19 mouse cellular contexts compared by ENCODE assay signal in genomic region chr13:78783591-78784240, GRCm38 (mm10).
DNase-seq lines count a peak whose midpoint lies in the region; ATAC-seq lines count a peak whose summit lies in the region.
"Had no signal": no experiment of that assay in that cellular context is flagged by ENCODE, and none has a peak within 500 bp of the region (broad histone marks: within the 10 kb centered on the region; RNA-seq: fewer than 3 reads in every experiment).

No protein-coding gene starts in this region.

- ATAC-seq in kidney, embryonic 15.5 days (replicated peaks; ENCODE audit: low FRiP score), result peak; percentile 66; the same call in 1 of the 2 replicates
- peak; percentile 49; the same call in 1 of the 2 replicates for ATAC-seq in lung, embryonic 15.5 days (ENCODE audit: borderline replicate concordance, extremely low read depth, low FRiP score, low TSS enrichment)
- ATAC-seq in intestine, embryonic 16.5 days, result peak; percentile 53
- ATAC-seq in stomach, embryonic 16.5 days (ENCODE audit: insufficient read depth, low FRiP score), result peak; percentile 29; the same call in 1 of the 2 replicates
- ATAC-seq: forebrain, embryonic 14.5 days had no signal

- H3K27me3 ChIP-seq in kidney, embryonic 15.5 days, result no peaks in the 10 kb centered on the region
- H3K27me3 ChIP-seq in lung, embryonic 15.5 days, result no peaks in the 10 kb centered on the region
- no peaks in the 10 kb centered on the region for H3K27me3 ChIP-seq in intestine, embryonic 16.5 days (replicated peaks; ENCODE audit: control insufficient read depth, insufficient read depth, low read length)
- H3K27me3 ChIP-seq in stomach, embryonic 16.5 days (ENCODE audit: control insufficient read depth, insufficient read depth, low read length), result no peaks in the 10 kb centered on the region
- H3K27me3 ChIP-seq: embryonic facial prominence, embryonic 15.5 days; heart, embryonic 12.5 days had no signal

- no peak overlapping the region for H3K9ac ChIP-seq in kidney, embryonic 15.5 days
- no peak overlapping the region for H3K9ac ChIP-seq in lung, embryonic 15.5 days
- H3K9ac ChIP-seq in intestine, embryonic 16.5 days (ENCODE audit: low read depth, low read length), result no peak overlapping the region
- no peak overlapping the region for H3K9ac ChIP-seq in stomach, embryonic 16.5 days (ENCODE audit: low read length)
- H3K9ac ChIP-seq: embryonic facial prominence, embryonic 15.5 days; heart, embryonic 12.5 days had no signal

- no peak overlapping the region for H3K27ac ChIP-seq in kidney, embryonic 15.5 days
- H3K27ac ChIP-seq in lung, embryonic 15.5 days, result no peak overlapping the region
- no peak overlapping the region for H3K27ac ChIP-seq in intestine, embryonic 16.5 days (ENCODE audit: low read length)
- peak overlapping the region; percentile 14; the same call in 1 of the 2 replicates for H3K27ac ChIP-seq in stomach, embryonic 16.5 days (ENCODE audit: low read length)
- H3K27ac ChIP-seq: embryonic facial prominence, embryonic 15.5 days; forebrain, embryonic 10.5 days; gastrocnemius, adult 2 months; hindbrain, embryonic 10.5 days had no signal

- H3K36me3 ChIP-seq in kidney, embryonic 15.5 days, result no peaks in the 10 kb centered on the region
- no peaks in the 10 kb centered on the region for H3K36me3 ChIP-seq in lung, embryonic 15.5 days
- H3K36me3 ChIP-seq in intestine, embryonic 16.5 days (ENCODE audit: control insufficient read depth, insufficient read depth, low read length), result no peaks in the 10 kb centered on the region
- H3K36me3 ChIP-seq in stomach, embryonic 16.5 days (ENCODE audit: control insufficient read depth, insufficient read depth, low read length), result no peaks in the 10 kb centered on the region
- H3K36me3 ChIP-seq: embryonic facial prominence, embryonic 15.5 days; forebrain, embryonic 10.5 days; heart, embryonic 12.5 days; hindbrain, embryonic 10.5 days had no signal

- no peak overlapping the region for H3K4me3 ChIP-seq in kidney, embryonic 15.5 days (replicated peaks)
- H3K4me3 ChIP-seq in lung, embryonic 15.5 days, result no peak overlapping the region
- no peak overlapping the region for H3K4me3 ChIP-seq in intestine, embryonic 16.5 days (ENCODE audit: low read length)
- H3K4me3 ChIP-seq in stomach, embryonic 16.5 days (replicated peaks; ENCODE audit: low read length), result no peak overlapping the region
- H3K4me3 ChIP-seq: embryonic facial prominence, embryonic 15.5 days; erythroblast, embryonic 14.5 days; forebrain, embryonic 10.5 days; gastrocnemius, adult 2 months; heart, embryonic 12.5 days; hindbrain, embryonic 10.5 days had no signal

- H3K4me2 ChIP-seq in kidney, embryonic 15.5 days, result no peak overlapping the region
- H3K4me2 ChIP-seq in lung, embryonic 15.5 days, result no peak overlapping the region
- H3K4me2 ChIP-seq in intestine, embryonic 16.5 days (ENCODE audit: low read depth, low read length), result no peak overlapping the region
- H3K4me2 ChIP-seq in stomach, embryonic 16.5 days (ENCODE audit: low read depth, low read length), result no peak overlapping the region
- H3K4me2 ChIP-seq: embryonic facial prominence, embryonic 15.5 days; heart, embryonic 12.5 days had no signal

- H3K4me1 ChIP-seq in kidney, embryonic 15.5 days, result 0 out of 2 replicates have a peak, but pooled peaks cover 2% of the 10 kb centered on the region
- H3K4me1 ChIP-seq in lung, embryonic 15.5 days, result no peaks in the 10 kb centered on the region
- no peaks in the 10 kb centered on the region for H3K4me1 ChIP-seq in intestine, embryonic 16.5 days (ENCODE audit: control insufficient read depth, insufficient read depth, low read length)
- no peaks in the 10 kb centered on the region for H3K4me1 ChIP-seq in stomach, embryonic 16.5 days (ENCODE audit: control insufficient read depth, insufficient read depth, low read length)
- H3K4me1 ChIP-seq: embryonic facial prominence, embryonic 15.5 days; forebrain, embryonic 10.5 days; heart, embryonic 12.5 days; hindbrain, embryonic 10.5 days had no signal

- H3K9me3 ChIP-seq in kidney, embryonic 15.5 days (replicated peaks), result no peaks in the 10 kb centered on the region
- no peaks in the 10 kb centered on the region for H3K9me3 ChIP-seq in lung, embryonic 15.5 days
- H3K9me3 ChIP-seq in intestine, embryonic 16.5 days (ENCODE audit: control insufficient read depth, low read length), result no peaks in the 10 kb centered on the region
- H3K9me3 ChIP-seq in stomach, embryonic 16.5 days (replicated peaks; ENCODE audit: control insufficient read depth, low read length), result no peaks in the 10 kb centered on the region
- H3K9me3 ChIP-seq: embryonic facial prominence, embryonic 15.5 days; forebrain, embryonic 10.5 days; heart, embryonic 12.5 days; hindbrain, embryonic 10.5 days had no signal

- no peak for DNase-seq in kidney, postnatal 4 days
- no peak for DNase-seq in lung, postnatal 4 days
- DNase-seq: adrenal gland, adult 2 months; adrenal gland, postnatal 25 days; cerebellum, adult 18-20 months; cerebellum, adult 9-11 months; cerebellum, postnatal 36 days; gastrocnemius, adult 2 months; gastrocnemius, postnatal 25 days had no signal

- WGBS in kidney, embryonic 15.5 days, result 25% methylated on average over 1 of the region's 1 CpGs
- 5% methylated on average over 1 of the region's 1 CpGs for WGBS in lung, embryonic 15.5 days
- 25% methylated on average over 1 of the region's 1 CpGs for WGBS in intestine, embryonic 16.5 days
- 20% methylated on average over 1 of the region's 1 CpGs for WGBS in stomach, embryonic 16.5 days
